Mouse (Mus musculus): ENCODE measurements around the gene Znhit1.
"Not testable (repeated sequence)": the region's sequence is repeated elsewhere in the genome, so short reads cannot be mapped to it uniquely, and the experiment has no call there.

Znhit1 gene

DNA sequence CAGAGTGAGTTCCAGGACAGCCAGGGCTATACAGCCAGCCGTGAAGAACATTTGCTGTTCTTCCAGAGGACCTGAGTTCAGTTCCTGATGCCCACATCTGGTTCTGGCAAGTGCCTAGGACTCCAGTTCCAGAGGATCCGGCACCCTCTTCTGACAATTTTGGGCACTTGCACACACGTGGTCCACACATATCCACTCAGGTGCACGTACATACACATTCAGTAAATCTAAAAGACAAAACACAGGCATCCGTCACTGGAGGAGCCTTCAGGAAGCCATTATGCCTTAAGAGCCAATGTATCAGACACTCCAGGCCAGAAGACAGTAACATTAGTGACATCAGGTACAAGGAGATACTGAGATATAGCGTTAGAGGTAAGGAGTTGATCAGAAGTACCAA, 37.3 kb downstream of the Znhit1 start:
- no peak for DNase-seq

DNA sequence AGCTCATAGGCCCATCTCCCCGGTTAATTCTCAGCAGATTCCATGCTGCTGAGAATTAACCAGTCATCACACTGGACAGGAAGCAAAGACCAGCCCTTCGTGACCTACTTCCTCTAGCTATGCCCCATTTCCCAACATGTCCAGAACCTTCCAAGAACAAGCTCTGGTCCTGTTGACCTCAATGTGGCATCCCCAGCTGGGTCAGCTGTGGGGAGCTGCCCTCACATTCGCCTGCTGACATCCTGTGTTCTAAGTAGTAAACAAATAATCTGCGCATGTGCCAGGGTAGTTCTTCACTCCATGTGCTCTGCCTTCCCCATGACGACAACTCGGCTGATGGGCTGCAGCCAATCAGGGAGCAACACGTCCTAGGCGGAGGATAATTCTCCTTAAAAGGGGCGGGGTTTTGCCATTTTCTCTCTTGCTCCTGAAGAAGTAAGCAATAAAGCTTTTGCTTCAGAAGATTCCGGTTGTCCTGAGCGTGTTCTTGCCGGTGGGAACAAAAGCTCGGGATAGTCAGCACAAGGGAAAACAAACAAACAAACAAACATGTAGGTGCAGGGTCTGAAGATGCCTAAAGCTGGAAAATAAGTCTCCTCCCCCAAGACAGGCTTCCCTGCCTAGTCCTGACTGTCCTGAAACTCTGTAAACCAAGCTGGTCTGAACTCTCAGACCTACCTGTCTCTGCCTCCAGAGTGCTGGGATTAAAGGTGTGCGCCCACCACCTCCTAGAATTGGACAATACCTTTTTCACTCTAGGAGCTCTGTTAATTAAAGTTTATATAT, 38.1 kb downstream of the Znhit1 start:
- DNase-seq, result not testable (repeated sequence)

DNA sequence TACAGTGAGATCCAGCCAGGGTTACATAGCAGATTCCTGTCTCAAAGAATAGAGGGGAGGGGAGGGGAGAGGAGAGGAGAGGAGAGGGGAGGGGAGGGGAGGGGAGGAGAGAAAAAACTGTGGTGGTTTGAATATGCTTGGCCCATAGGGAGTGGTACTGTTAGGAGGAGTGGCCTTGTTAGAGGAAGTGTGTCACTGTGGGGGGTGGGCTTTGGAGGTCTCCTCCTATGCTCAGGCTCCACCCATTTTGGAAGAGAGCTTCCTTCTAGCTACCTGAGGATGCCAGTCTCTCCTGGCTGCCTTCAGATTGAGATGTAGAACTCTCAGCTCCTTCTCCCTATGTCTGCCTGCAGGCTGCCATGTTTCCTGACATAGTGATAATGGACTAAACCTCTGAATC, 39.9 kb downstream of the Znhit1 start:
- DNase-seq, result no peak

DNA sequence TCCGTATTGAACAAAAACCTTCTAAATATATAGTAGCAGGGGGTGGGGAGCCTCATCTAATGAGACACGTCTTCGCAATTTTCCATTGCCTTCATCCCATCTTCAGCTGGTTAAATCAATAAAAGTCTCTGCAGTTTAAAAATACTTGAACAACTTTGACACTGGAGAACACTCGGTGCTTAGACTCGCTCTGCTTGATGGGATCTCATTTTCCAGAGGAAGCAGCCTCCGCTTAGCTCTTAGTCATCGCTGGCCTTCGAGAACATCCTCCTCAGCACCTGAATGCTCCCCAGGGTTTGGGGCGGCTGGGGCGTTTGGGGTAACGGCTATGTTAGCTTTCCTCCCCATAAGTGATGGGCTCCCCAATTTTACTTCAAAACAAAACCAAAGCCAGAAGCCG, 42.7 kb downstream of the Znhit1 start:
- DNase-seq, result no peak

DNA sequence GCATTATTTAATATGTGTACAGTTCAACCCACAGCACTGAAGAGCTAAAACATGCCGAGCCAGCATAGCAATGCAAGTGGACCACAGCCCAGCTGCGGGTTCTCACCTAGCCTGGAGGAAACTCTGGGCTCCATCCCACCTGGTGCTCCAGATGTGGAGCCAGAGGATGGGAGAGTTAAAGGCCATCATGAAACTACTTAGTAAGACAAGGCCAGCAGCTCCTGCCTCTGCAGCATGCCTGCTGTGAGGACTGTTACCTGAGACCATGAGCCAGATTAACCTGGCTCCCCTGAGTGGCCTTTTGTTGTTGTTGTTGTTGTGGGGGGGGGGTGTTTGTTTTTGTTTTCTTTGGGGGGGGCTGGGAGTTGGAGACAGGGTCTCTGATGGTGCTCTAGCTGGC, 44.4 kb downstream of the Znhit1 start:
- no peak for DNase-seq

DNA sequence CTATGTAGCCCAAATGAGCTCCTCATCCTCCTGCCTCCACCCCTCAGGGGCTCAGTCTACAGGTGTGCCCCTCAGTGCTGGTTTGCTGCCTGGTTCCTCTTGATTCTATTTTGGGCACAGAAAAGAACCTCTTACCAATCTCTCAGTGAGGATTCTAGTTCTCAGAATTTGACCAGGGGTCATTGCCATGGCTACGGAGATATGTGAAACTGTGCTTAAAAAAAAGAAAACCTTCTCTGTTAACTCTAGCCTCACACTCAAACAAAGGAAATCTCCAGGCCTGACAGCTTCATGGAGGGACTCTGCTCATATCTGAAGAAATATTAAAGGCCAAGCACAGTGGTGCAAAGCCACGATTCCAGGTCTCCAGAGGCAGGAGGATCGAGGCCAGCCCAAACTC, 45.0 kb downstream of the Znhit1 start:
- DNase-seq, result no peak

DNA sequence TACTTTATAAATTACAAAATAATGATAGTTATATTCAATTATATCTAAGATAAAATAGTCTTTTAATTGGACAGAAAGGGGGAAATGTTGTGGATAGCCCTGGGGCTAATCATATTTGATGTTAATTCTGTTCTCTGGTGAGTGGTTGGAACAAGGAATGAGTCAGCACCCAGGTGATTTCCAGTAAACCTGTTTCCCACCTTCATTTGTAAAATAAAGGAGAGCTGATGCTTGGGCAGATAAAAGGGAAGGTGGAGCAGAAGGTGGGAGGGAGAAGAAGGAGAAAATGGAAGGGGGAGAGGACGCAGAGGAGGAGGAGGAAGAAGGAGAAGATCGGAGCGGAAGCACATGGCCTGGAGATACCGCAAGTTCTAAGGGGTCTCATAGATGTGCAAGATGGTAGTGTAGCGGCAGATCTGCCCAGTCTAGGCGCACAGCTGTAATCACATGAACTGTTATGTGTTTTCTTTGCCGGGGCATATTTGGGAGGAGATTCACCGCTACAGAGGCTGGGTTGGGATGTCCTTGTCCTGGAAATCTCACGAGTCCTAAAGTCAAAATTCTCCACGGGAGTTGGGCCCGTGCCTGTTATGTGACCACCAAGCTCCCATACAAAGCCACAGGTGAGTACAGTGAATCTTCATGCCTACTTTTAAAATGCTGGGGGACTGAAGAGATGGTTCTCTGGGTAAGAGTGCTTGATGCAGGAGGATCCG, 46.8 kb downstream of the Znhit1 start:
- no peak for DNase-seq

DNA sequence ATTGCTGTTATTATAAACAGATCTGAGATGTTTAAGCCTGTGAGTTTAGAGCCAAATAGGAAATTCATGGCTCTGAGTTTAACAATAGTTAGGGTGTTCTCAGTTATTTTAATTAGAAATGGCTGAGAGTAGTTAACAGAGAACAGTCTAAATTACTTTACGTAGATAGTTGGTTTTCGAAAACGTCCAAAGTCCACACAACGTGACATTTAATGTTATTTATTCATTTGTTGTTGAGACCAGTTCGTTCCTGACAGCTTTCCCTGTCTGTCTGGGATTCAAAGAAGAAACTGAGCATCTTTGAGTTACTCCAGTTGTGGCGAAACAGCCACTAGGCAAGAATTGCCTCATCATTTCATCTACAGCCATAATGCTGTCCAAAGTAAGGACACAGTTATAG, 47.8 kb downstream of the Znhit1 start:
- peak; percentile 68 for DNase-seq

DNA sequence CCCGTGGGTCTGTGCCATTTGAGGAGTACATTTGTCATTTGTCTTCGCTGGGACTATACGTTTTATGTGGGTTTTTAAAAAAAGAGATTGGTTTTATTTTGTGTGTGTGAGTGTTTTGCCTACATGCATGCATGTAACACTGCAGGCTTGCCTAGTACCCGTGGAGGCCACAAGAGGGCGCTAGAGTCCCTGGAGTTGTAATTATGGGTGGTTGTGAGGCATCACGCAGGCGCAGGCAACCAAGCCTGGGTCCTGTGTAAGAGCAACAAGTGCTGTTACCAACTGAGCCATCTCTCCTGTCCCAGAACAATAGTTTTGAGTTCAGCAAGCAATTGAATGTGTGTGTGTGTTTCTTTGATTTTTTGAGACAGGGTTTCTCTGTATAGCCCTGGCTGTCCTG, 48.5 kb downstream of the Znhit1 start:
- peak; percentile 49 for DNase-seq

DNA sequence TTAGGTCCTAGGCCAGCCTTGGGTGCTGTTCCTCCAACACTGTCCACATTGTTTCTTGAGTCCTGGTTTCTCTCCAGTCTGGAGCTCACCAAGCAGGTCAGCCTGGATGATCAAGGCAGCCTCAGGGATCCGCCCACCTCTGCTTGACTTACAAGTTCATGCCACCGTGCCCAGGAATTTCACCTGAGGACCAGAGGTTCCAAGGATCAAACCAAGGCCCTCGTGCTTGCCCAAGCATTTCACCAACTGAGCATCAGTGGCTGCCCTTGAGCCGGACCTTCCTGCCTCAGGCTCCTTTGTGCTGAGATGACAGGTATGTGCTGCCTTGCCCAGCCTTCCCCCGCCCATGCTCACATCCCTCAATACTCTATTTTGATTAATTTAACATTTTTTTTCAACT, 50.2 kb downstream of the Znhit1 start:
- DNase-seq, result peak; percentile 88

DNA sequence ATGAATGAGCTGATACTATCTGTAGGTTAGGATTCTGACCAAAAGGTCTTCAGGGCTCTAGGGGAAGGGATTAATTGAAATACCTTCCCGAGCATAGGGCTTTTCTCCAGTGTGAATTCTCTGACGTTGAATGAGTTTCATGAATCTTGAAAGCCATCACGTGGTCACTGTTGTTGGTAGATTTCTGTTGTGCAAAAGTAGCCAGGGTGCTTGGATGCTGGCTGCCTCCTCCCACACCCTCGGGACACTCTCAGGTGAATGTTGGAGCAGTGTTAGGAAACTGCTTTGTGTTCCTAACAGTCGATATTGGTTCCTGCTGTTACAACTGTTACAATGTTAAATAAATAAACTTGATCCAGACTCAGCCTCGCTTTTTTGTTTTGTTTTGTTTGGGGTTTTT, 51.1 kb downstream of the Znhit1 start:
- DNase-seq, result no peak

DNA sequence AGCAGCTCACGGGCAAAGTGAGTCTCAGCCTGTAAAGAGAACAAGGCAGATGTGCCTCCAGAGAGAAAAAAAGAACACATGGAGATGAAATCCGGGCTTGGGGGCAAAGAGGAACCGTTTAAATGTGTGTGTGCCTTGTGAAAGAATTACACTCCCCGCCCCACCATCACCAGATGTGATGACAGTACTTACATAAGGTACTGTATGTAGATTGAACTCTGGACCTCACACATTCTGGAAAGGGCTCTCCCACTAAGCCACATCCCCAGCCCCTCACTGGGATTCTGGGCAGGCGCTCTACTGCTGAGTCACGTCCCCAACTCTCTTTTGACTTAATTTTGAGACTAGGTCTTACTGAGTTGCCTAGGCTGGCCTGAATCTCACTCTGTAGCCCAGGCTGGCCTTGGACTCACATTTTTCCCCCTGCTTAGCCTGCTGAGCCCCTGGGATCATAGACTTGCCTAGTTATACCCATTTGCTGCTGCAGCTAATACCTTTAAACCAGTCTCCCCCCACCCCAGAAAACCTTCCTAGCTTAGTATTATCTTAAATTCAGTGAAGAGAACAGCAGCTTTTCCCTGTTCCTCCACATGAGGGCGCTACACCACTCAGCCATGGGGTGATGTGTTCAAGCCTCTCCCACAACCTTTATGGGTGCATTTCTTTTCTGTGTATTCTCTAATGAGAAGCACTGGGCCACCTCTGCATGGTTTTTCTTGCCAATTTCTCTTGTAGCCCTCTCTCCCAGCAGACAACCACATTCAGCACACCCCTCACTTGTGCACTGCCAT, 51.7 kb downstream of the Znhit1 start:
- no peak for DNase-seq

DNA sequence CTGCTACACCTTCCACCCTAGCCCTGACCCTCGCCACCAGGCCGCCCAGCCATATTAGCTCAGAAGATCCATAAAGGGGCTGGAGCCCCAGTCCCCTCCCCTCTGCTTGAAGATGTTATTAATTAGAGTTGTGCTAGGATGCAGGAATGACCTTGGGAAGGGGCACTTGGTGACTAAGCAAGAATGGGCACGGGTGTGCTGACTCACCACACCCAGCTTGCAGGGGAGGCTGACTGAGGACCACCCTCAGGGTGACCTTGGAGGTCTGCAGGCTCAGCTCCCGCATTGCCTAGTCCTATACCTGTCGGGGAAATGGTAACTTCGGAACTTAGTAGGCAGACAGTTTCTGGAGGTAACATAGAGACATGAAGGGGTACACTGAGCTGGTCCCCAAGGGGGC, 53.9 kb downstream of the Znhit1 start:
- DNase-seq, result no peak

DNA sequence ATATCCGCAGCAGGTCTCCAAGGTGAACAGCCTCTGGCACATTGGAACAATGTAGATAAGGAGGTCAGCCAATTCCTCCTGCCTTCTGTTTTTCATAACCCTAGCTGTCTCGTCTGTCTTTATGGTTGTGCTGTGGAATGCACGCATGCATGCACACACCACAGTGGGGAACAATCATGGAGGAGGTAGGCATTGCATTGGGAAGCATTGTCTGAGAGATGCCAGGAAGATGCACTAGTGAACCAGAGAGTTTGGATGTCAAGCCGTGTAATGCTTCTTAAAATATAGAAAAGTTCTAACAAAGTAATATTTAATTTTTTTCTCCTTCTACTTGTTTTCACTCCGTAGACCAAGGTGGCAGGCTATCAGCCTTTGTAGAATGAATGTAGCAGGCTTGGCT, 54.9 kb downstream of the Znhit1 start:
- DNase-seq, result no peak

Measured in kidney, adult 9 months (tissue).